Mouse (Mus musculus) kidney, postnatal 0 days (tissue): ENCODE results near the gene Gabarapl2. TPM values are rescaled to one million over a fixed set of nuclear protein-coding genes. Genes with fewer than 3 reads are reported as not detected.
"Not testable (repeated sequence)": the region's sequence is repeated elsewhere in the genome, so short reads cannot be mapped to it uniquely, and the experiment has no call there.

Experiments used
- ATAC-seq: fragments of 200-750 bp; cut with Nextera tagmentation; replicated peaks from 2 replicates; pipeline ENCODE4 v1.8.0; 2017; ENCODE audit warnings: low read depth, moderate number of reproducible peaks, moderate TSS enrichment, moderate library complexity; ENCODE audit not compliant: low FRiP score
- DNase-seq: peaks from one replicate; pipeline ENCODE4 v3.0.0-alpha.2; 2016; ENCODE audit warnings: low spot score
- H3K27ac ChIP-seq: fragments of 300-500 bp; sonication (generic); 2 replicates; pipeline ENCODE4 v1.5.1; 2014; ENCODE audit warnings: mild to moderate bottlenecking
- H3K27me3 ChIP-seq: fragments of 300-500 bp; sonication (generic); 2 replicates; pipeline ENCODE4 v1.6.1; 2014; ENCODE audit warnings: low read length, mixed read lengths; ENCODE audit not compliant: insufficient read depth
- H3K36me3 ChIP-seq: fragments of 300-500 bp; sonication (generic); 2 replicates; pipeline ENCODE4 v1.6.1; 2014; ENCODE audit warnings: low read length, mixed read lengths; ENCODE audit not compliant: insufficient read depth
- H3K4me1 ChIP-seq: fragments of 300-500 bp; sonication (generic); replicated peaks from 2 replicates; pipeline ENCODE4 v1.6.1; 2014; ENCODE audit warnings: antibody characterized with exemption, low read length, mixed read lengths; ENCODE audit not compliant: insufficient read depth
- H3K4me2 ChIP-seq: fragments of 300-500 bp; sonication (generic); 2 replicates; pipeline ENCODE4 v1.6.1; 2014; ENCODE audit warnings: mild to moderate bottlenecking, low read length, moderate library complexity, mixed read lengths
- H3K4me3 ChIP-seq: fragments of 300-500 bp; sonication (generic); replicated peaks from 2 replicates; pipeline ENCODE4 v1.5.1; 2014; ENCODE audit warnings: low read depth, low read length
- H3K9ac ChIP-seq: fragments of 300-500 bp; sonication (generic); 2 replicates; pipeline ENCODE4 v1.6.1; 2014; ENCODE audit warnings: low read depth, low read length
- H3K9me3 ChIP-seq: fragments of 300-500 bp; sonication (generic); replicated peaks from 2 replicates; pipeline ENCODE4 v1.6.1; 2016; ENCODE audit warnings: low read length, inconsistent platforms, mixed read lengths
- CTCF ChIP-seq: IDR thresholded peaks from 2 replicates; pipeline ENCODE4 v1.5.1; 2016; ENCODE audit warnings: antibody characterized with exemption, low read depth, mild to moderate bottlenecking, moderate library complexity
- WGBS: fragments of 180-500 bp; shearing (Covaris S2); extraction: QIAGEN DNeasy Blood & Tissue Kit; methylation state at CpG from one replicate; pipeline ENCODE4 v1.1.7; 2014; 5-methylcytosine and 5-hydroxymethylcytosine counted together
- polyA plus RNA-seq: library from polyadenylated mRNA; unstranded; fragments of >200 nt; fragmentation: Nextera tagmentation; extraction: Ambion mirVana; gene quantifications from 2 replicates; pipeline ENCODE4 v1.2.1, GENCODE M21; 2015

Gabarapl2 gene
- polyA plus RNA-seq, 1 experiment from 2014 or later = 264 TPM

- peak; percentile 98 for ATAC-seq
- TF ChIP-seq CTCF = peak; percentile 44; the same call in 1 of the 2 replicates
- 0% methylated on average over 53 of the region's 53 CpGs for WGBS
Observed at GRCm38 (mm10) chr8:111933348-111934076, 7.0 kb upstream of the Gabarapl2 start, which contains the start of gene Tmem231. TSS of gene Tmem231 (minus strand) at chr8:111933881.

GRCm38 (mm10) chr8:111934201-111934600, 6.3 kb upstream of the Gabarapl2 start:
- ATAC-seq (no peak), DNase-seq (no peak)
- 94% methylated on average over 2 of the region's 2 CpGs for WGBS
- no peak overlapping the region for H3K4me2 ChIP-seq
- peaks cover 7% of the 10 kb centered on the region; the same call in 1 of the 2 replicates for H3K4me1 ChIP-seq
- no peaks in the 10 kb centered on the region for H3K27me3 ChIP-seq
- H3K36me3 ChIP-seq = no peaks in the 10 kb centered on the region
- no peaks in the 10 kb centered on the region for H3K9me3 ChIP-seq
- no peak overlapping the region for H3K27ac ChIP-seq
- H3K9ac ChIP-seq = no peak overlapping the region
- TF ChIP-seq CTCF = no peak
- no peak overlapping the region for H3K4me3 ChIP-seq

More at GRCm38 (mm10) chr8:111933348-111934076, 7.0 kb upstream of the Gabarapl2 start, which contains the start of gene Tmem231:
- DNase-seq = peak; percentile 98
- peaks cover 7% of the 10 kb centered on the region; the same call in 1 of the 2 replicates for H3K4me1 ChIP-seq
- H3K27ac ChIP-seq = peak within 1 kb of the TSS; percentile 47; the same call in 1 of the 2 replicates
- no peaks in the 10 kb centered on the region for H3K36me3 ChIP-seq
- H3K4me2 ChIP-seq = peak within 1 kb of the TSS; percentile 98
- peak within 1 kb of the TSS; percentile 58 for H3K4me3 ChIP-seq
- H3K9me3 ChIP-seq = no peaks in the 10 kb centered on the region
- H3K27me3 ChIP-seq = no peaks in the 10 kb centered on the region
- peak within 1 kb of the TSS; percentile 59 for H3K9ac ChIP-seq

GRCm38 (mm10) chr8:111937184-111937583, 3.3 kb upstream of the Gabarapl2 start:
- Histone ChIP-seq H3K36me3 (no peaks in the 10 kb centered on the region), H3K27ac (no peak overlapping the region), H3K27me3 (no peaks in the 10 kb centered on the region), H3K4me3 (no peak overlapping the region), H3K4me1 (peaks cover 13% of the 10 kb centered on the region; the same call in 1 of the 2 replicates), H3K9ac (no peak overlapping the region), H3K4me2 (no peak overlapping the region), H3K9me3 (no peaks in the 10 kb centered on the region)
- no peak for ATAC-seq
- DNase-seq = no peak
- no peak for TF ChIP-seq CTCF
- 66% methylated on average over 3 of the region's 3 CpGs for WGBS

- H3K27ac ChIP-seq, H3K9ac ChIP-seq, ATAC-seq, H3K9me3 ChIP-seq, H3K36me3 ChIP-seq, DNase-seq, H3K4me1 ChIP-seq, H3K27me3 ChIP-seq, H3K4me3 ChIP-seq, H3K4me2 ChIP-seq: not testable (repeated sequence)
- 89% methylated on average over 8 of the region's 9 CpGs for WGBS
Observed at GRCm38 (mm10) chr8:111938076-111938985, 2.2 kb upstream of the Gabarapl2 start.

GRCm38 (mm10) chr8:111939516-111940142, 874 bp upstream of the Gabarapl2 start:
- WGBS = 4% methylated on average over 10 of the region's 10 CpGs
- no peaks in the 10 kb centered on the region for H3K9me3 ChIP-seq
- 0 out of 2 replicates have a peak, but pooled peaks cover 3% of the 10 kb centered on the region for H3K36me3 ChIP-seq
- 0 out of 2 replicates have a peak, but pooled peaks cover 6% of the 10 kb centered on the region for H3K4me1 ChIP-seq
- peak; percentile 92 for ATAC-seq
- no peaks in the 10 kb centered on the region for H3K27me3 ChIP-seq
- TF ChIP-seq CTCF = no peak
- H3K4me3 ChIP-seq = peak overlapping the region; percentile 90
- DNase-seq = peak; percentile 70
- H3K4me2 ChIP-seq = peak overlapping the region; percentile 85
- peak overlapping the region; percentile 77 for H3K27ac ChIP-seq
- H3K9ac ChIP-seq = no peak overlapping the region

- H3K36me3 ChIP-seq = 0 out of 2 replicates have a peak, but pooled peaks cover 14% of the 10 kb centered on the region
Observed at GRCm38 (mm10) chr8:111941101-111941454, 575 bp downstream of the Gabarapl2 start.

More at GRCm38 (mm10) chr8:111941101-111941454, 575 bp downstream of the Gabarapl2 start:
- no peaks in the 10 kb centered on the region for H3K9me3 ChIP-seq
- WGBS = under 1% methylated on average over 23 of the region's 23 CpGs
- ATAC-seq (peak; percentile 14; the same call in 1 of the 2 replicates), DNase-seq (peak; percentile 70)
- H3K4me2 ChIP-seq = peak overlapping the region; percentile 85
- H3K27me3 ChIP-seq = no peaks in the 10 kb centered on the region
- peak overlapping the region; percentile 90 for H3K4me3 ChIP-seq
- peak overlapping the region; percentile 85 for H3K9ac ChIP-seq
- H3K27ac ChIP-seq = peak overlapping the region; percentile 81
- no peak for TF ChIP-seq CTCF
- H3K4me1 ChIP-seq = 0 out of 2 replicates have a peak, but pooled peaks cover 6% of the 10 kb centered on the region
